Mouse (Mus musculus) bone marrow macrophage, adult 2 months (primary cell): ENCODE results near the gene Duxbl2.
"Not testable (repeated sequence)": the region's sequence is repeated elsewhere in the genome, so short reads cannot be mapped to it uniquely, and the experiment has no call there.

Experiments used
- CTCF ChIP-seq: IDR thresholded peaks from 2 replicates; pipeline ENCODE4 v1.5.1; 2012; ENCODE audit warnings: low read depth, mild to moderate bottlenecking, low read length, moderate library complexity
- POLR2A ChIP-seq: IDR thresholded peaks from 2 replicates; pipeline ENCODE4 v1.6.1; 2012; ENCODE audit warnings: mild to moderate bottlenecking, low read depth, low read length, borderline replicate concordance

- TF ChIP-seq CTCF, POLR2A: not testable (repeated sequence)
Observed at GRCm38 (mm10) chr14:26097622-26098021, 20.5 kb upstream of the Duxbl2 start.
